Mouse (Mus musculus) layer of hippocampus, adult 18-20 months (tissue): ENCODE data around the gene Ttc19. TPM values are rescaled to one million over a fixed set of nuclear protein-coding genes. Genes with fewer than 3 reads are reported as not detected.

Experiments used
- DNase-seq, 2 experiments: peaks; one replicate each; pipeline ENCODE4 v3.0.0; 2022; ENCODE audit warnings: low spot score in 2 of 2
- long read RNA-seq: library from polyadenylated mRNA; stranded (forward); transcript quantifications from one replicate; pipeline ENCODE4 v2.0.0, GENCODE M21; 2021
- total RNA-seq, 2 experiments: library from RNA; stranded (reverse); gene quantifications; 2 replicates each; pipeline ENCODE4 v1.2.3; 2021

Ttc19 gene
- total RNA-seq: 10 to 100 TPM; 87.2 to 88.5 TPM
- long read RNA-seq, transcript Ttc19-201 (10 exons, 3,410 nt): major isoform, 104 of 134 reads
- long read RNA-seq, transcript Ttc19-202 (9 exons, 2,193 nt): minor isoform, 7 of 134 reads
- long read RNA-seq, partial matches to known transcripts: 7 of 134 reads
- long read RNA-seq, other reads (novel, unspliced or antisense): 15 of 134 reads

DNA sequence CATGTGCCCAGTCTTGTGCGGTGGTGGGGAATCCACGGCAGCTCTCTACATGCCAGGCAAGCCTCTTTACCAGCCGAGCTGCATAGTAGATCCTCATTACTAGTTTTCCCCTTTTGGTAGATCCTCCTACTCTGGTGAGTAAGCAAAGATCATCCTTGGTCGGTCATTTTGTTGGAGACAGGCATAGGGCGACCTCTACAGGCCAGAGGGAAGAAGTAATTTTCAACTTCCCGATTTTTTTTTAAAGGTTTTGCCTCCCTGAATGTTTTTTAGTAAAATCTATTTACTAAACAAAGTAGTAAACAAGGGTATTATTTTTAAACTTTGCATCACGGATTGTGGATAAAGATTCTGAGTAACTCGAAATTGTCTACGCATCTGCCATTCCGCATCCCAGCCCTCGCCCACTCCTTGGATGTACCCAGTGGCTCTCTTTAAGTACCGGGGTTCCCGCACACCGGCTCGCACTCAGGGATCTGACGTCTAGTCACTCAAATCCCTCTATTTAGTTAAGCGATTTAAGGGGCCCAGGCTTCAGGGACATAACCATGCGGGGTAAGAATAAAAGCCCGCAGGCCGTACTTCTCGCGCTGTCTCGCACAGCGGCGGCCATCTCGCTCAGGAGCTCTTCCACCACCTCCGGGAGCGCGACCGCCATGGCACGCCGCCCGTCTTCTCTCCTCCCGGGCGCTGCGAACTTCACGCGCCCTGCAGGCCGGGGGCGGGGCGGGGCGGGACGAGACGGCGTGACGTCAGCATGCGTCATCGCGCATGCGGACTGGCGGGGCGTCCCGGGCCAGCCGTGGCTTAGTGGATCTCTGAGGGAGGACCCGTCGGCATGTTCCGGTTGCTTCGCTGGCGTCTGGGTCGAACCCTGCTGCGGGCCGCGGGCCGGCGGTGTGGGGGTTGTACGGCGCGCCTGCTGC lies at the start of gene Ttc19, which contains the start of gene Zswim7:
Ttc19 (plus strand) TSS at position 799 of the 926 bp plus-strand sequence.
Zswim7 (minus strand) TSS at position 701 of the 926 bp plus-strand sequence.
- DNase-seq: peak; percentile 83 to 93

DNA sequence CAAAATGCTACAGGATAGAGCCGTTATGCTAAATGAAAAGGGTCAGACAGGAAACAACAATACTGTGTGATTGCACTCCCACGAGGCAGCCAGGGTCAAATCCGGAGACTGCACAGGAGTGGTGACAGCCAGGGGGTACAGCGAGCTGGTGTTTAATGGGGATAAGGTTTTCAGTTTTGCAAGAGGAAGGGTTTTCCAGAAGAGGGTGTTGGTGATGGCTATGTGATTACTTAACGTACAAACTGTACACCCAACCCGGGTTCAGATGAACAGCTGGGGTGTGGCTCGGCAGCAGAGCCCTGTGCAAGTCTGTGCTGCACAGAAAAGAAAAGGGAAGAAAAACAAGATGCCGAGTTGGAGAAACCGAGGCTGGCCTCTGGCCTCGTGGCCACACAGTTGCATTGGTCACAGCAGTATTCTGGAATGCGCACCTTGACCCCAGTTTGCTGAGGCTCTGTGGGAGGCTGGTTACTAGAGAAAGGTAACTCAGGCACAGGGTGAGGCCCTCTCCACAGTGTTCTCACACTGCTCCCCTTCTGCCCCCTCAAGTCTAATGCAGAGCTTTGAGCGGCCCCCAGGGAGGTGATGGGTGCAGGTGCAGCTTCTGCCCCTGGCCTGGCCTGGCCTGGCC lies 40.5 kb upstream of the Ttc19 start:
- no peak for DNase-seq

DNA sequence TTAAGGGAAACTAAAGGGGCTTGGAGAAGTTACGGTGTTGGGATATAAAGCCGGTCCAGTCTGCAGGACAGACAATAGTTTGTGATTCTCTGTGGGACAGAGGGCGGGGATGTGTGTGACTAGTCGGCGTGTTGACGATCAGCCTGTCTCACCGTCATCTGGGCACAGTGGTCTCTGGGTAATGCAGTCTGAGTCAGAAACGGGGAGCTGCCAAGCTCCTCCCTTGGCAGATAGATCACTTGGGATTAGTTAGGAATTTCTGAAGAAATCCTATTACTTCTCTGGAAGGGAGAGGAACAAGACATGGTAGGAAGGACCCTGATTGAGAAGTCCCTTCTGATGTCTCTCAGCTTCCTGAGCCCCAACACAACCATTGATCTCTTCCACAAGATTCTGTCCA lies 37.4 kb upstream of the Ttc19 start:
- DNase-seq: no peak

DNA sequence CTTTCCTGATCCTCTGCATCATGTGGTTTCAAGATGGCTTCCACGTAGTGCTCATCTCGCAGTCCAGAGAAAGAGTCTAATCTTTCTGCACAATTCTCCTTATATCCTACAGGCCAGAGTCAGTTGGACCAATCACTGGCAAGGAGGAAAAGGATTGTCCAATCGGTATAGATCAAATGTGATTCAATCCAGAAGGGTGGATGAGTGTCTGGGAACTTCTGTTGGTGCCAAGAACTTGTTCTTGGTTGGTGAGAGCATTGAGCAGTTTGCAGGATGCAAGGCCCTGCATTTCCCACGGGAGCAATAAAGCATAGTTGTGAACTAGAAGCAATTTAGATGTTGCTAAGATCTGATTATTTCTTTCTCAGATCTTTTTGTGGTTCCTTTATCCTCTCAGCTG lies 36.8 kb upstream of the Ttc19 start:
- no peak for DNase-seq

DNA sequence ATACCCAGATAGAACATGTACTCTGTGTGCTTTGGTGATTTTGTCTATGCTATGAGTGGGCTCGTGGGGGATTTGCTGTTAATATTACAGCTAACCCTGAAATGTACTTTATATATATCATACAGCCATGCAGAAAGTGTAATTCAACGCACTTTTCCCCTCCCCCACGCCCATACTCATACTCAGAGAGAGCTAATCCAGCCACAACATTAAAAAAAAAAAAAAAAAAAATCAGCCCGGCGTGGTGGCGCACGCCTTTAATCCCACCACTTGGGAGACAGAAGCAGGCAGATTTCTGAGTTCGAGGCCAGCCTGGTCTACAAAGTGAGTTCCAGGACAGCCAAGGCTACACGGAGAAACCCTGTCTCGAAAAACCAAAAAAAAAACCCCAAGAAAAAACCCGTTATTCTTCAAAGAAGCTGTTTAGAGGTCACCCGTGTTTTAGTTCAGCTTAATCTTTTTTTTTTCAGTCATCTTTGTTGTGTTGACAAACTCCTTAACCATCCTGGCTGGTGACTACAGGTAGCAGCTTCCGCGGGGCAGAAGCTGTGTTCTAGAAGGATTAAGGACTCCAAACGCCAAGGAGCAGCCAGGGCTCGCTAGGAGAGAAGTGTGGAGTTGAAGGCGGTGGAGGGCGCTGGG lies 33.4 kb upstream of the Ttc19 start:
- DNase-seq: no peak

- peak; percentile 6 to 32 for DNase-seq
Observed at GRCm38 (mm10) chr11:62248401-62249244, 32.6 kb upstream of the Ttc19 start, which contains the start of gene Adora2b. Gene Adora2b, plus strand, starts transcription at chr11:62248984.

DNA sequence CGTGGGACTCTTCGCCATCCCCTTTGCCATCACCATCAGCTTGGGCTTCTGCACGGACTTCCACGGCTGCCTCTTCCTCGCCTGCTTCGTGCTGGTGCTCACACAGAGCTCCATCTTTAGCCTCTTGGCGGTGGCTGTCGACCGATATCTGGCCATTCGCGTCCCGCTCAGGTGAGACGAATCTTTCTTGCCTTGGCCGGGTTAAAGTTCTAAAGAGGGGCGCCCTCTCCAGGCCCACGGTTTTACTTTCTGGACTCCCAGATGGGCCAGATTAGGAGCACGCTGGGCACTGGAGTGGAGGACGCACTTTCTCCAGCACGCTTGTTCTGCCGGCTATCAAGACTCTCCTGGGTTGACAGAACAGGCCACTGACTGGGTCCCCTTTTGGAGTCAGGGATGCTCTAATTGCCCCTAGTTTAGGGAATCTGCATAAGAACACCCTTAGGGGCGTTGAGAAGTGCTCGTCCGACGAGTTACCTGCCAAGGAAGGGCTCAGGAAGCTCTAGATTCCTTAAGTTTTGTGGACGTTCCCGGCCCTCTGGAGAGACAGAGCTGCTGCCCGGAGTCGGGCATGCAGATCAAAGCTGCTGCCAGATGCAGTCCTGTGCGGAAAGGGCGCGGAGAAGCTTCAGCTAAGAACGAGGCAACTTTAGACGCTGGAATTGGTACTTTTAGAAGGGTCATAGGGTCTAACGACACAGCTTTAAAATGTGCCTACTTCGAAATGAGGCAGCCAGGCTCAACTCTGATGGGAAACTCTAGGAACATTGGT lies 31.8 kb upstream of the Ttc19 start:
- DNase-seq: no peak

GRCm38 (mm10) chr11:62251047-62251446 lies 30.2 kb upstream of the Ttc19 start:
- DNase-seq: no peak

DNA sequence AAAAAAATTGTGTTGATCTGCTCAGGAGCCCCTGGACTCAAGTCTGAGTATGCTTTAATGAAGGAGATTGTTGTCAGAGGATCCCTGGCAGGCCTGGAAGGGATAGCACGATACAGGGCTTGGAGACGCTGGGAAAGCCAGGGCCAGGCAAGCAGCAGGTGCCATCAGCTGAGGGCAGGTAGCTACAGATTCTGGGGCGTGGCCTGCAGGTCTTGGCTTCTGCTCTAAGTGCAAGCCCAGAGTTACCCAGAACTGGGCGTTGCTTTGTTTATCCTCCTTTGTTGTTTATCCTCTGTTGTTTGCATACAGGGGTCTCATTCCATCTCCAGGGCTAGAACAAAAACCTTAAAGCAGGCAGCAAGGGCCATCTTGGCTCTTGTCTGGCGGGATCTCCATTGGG lies 27.9 kb upstream of the Ttc19 start:
- no peak for DNase-seq

DNA sequence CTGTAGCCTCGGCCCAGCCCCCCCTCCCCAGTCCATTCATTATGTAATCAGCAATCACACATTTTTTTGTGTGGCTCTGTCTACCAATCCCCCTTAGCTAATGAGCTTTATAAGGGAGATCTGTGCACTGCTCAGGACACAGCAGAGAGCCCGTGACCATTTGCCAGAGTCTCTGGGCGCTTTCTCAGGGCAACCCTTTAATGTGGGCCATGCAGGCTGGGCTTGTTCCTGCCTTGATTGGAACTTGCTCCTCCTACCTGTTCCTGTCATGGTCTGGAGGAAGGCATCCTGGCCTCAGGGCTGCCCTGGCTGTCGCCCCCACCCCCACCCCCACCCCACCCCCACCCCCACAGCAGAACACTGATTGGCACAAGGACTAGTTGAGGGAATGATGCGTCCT lies 22.1 kb upstream of the Ttc19 start:
- no peak for DNase-seq

- no peak for DNase-seq
Observed at GRCm38 (mm10) chr11:62263599-62263998, 17.7 kb upstream of the Ttc19 start.

GRCm38 (mm10) chr11:62264018-62264417 lies 17.3 kb upstream of the Ttc19 start:
- no peak for DNase-seq

- peak in 1 of 2 experiments; percentile 32 for DNase-seq
Observed at GRCm38 (mm10) chr11:62265642-62266041, 15.6 kb upstream of the Ttc19 start.

DNA sequence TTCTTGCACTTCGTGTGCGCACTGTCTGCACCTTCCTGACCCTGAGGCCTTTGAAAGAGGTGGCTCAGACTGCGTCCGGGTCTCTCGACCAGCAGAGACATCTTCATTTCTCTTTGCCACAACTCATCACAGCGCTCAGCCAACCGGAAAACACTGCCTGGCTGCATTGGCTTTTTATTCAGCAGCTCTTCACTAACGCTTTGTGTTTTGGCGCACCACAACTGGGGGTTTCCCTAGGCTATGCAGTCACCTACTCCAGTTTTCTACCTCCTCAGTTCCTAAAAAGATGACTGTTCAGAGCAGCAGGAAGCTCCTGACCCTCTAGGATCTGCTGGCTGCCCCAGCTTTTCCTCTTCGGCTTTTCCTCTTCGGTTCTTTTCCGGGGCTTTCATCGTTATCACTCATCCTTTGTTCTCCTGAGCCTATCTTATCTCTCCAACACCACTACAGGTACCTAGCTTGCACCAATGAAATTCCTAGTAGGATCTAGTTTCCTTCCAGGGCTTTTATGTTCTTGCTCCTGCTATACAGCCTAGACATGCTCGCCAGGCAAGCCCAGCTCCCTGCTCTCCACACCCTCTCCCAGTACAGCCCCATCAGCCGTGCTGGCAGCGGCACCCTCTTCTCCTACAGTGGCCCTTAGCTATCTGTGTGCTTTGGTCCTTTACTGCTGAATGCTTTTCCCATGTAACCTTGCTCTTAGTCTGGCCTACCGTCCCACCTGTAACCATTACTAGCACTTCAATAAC lies 14.6 kb upstream of the Ttc19 start:
- DNase-seq: no peak

DNA sequence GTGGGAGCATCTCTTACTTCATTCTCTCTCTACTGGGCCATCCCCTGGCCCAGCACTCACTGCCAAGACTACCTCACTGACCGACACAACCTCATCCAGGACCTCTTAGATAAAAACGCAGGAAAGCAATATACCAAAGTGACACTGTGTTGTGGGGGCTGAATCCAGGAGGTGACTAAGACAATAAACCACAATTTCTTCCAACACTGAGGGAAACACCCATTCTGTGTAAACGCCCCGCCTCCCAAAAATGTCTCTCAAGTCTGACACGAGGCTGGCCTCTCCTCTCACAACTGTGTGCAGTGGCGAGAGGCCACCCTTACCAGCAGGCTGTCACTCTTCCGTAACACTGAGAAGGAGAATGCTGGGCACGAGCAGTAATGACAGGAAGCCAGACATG lies 12.9 kb upstream of the Ttc19 start:
- DNase-seq: no peak

DNA sequence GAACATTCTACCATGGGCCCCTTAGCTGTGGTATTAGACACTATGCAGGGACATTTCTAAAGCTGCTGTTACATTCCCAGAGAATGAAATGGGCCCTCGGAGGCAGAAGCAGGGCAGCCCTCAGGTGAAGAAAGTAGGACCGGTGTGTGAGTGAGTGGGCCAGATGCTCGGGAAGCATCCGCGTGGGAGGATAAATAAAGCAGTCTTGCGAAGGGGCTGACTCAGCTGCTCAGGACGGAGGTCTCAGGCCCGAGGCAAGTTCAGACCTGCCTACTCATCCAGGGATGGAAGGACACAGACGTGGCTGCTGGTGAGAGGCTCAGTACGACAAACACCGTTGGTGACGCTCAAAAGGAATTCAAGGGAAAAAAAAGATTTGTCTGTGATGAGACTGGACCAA lies 12.2 kb upstream of the Ttc19 start:
- no peak for DNase-seq

GRCm38 (mm10) chr11:62270851-62271250 lies 10.4 kb upstream of the Ttc19 start:
- no peak for DNase-seq

- DNase-seq: peak in 1 of 2 experiments; percentile 22
Observed at GRCm38 (mm10) chr11:62277086-62277485, 4.2 kb upstream of the Ttc19 start.

DNA sequence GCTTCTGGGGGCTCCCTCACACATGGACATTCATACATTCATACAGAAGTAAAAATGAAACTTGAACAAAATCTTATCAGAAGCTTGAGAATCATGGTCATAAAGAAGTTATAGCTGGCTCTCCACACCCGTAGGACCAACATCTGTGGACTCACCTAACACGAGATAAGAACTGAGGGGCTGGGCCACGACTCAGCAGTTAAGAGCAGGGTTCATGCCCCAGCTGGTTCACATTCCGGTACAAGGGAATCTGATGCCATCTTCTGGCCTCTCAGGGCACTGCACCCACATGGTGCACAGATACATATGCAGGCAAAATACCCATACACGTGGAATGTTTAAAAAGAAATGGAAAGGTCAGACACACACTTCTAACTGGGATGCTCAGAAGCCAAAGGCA lies 3.2 kb upstream of the Ttc19 start:
- peak in 1 of 2 experiments; percentile 57 for DNase-seq
